Mouse (Mus musculus): Measurements from ENCODE around the gene Kcnd3. TPM values are rescaled to one million over a fixed set of nuclear protein-coding genes. Genes with fewer than 3 reads are reported as not detected.

The Kcnd3 gene
- polyA plus RNA-seq, 1 experiment from 2014 or later, result 1.1 TPM

DNA sequence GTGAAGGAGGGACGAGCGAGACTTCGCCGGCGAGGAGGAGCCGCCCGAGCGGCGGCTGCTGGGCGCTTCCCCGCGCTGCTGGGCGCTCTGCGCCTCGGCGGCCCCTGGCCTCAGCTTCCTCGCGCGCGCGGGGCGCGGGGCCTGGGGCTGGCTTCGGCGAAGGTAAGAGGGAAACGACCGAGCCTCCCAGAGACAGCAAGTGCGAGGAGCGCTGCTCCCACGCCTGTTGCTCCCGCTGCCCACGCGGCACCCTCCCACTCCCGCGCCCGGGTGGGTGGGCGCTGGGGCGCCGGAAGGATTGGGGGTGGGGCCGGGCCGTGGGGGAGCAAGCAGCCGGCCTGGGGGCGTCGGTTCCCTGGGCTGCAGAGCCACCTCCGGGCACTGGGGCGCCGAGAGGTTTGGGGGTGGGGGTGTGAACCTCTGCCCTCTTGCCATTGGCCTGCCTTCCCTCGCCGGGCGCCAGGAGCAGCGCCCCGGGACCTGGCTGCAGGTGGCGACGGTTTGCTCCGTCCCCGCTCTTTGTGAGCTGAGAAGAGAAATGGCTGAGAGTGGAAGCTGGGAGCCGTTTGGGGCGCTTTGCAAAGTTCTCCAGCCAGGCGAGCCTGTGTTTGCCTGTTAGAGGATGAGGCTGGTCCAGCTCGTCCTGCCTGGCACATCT is 555 bp downstream of the Kcnd3 start:
- peak overlapping the region; percentile 23 for H3K9ac ChIP-seq (ENCODE audit: low read depth, low read length)
- peaks cover 42% of the 10 kb centered on the region for H3K27me3 ChIP-seq (replicated peaks; ENCODE audit: control insufficient read depth, insufficient read depth, low read length)
- H3K4me3 ChIP-seq (ENCODE audit: low read depth, low read length), result peak overlapping the region; percentile 62
- WGBS, result 1% methylated on average over 39 of the region's 60 CpGs
- peak; percentile 41; the same call in 1 of the 2 replicates for ATAC-seq
- no peak; the same call in 1 of the 2 replicates for TF ChIP-seq CTCF (IDR thresholded peaks at IDR 0.05; ENCODE audit: low read depth)
- no peaks in the 10 kb centered on the region for H3K36me3 ChIP-seq (ENCODE audit: control insufficient read depth, insufficient read depth)
- peaks cover 4% of the 10 kb centered on the region; the same call in 1 of the 2 replicates for H3K4me1 ChIP-seq (replicated peaks; ENCODE audit: control insufficient read depth, insufficient read depth, low read length)
- H3K27ac ChIP-seq (ENCODE audit: low read depth, low read length), result no peak overlapping the region
- no peaks in the 10 kb centered on the region for H3K9me3 ChIP-seq (ENCODE audit: control insufficient read depth)
- H3K4me2 ChIP-seq (replicated peaks; ENCODE audit: low read depth), result peak overlapping the region; percentile 97

DNA sequence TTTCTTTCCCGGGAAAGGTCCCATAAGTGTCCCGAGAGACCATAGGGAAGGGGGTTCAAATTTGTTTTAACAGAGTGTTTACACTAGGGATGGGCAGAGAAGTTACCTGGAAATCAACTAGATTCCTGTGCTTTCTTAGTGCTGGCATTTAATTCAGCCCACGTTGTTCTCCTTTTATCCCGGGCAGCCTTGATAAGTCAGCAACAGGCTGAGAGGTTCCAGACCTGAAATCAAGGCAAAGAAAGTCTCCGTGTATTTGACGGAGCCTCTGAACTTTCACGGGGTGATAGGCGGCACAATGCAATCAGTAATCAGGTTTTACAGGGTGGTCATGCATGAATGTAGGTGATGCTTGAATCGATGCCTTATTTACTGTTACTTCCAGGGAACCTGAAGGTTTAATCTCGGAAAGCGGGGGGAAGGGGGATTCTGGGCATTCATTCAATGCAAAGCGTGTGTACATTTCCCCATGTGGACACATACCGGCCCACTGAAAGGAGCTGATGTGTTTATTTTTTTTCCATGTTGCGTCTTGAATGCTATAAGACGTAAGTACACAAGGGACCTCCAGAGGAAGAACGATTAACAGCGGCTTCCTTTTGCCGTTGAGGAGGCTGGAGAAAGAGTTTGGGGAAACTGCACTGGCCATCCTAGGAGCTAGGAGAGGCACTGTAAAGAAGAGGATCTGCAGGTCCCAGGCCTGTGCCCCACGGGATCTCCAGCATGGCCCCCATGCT is 1.3 kb downstream of the Kcnd3 start:
- peak overlapping the region; percentile 62 for H3K4me3 ChIP-seq (ENCODE audit: low read depth, low read length)
- peaks cover 4% of the 10 kb centered on the region; the same call in 1 of the 2 replicates for H3K4me1 ChIP-seq (replicated peaks; ENCODE audit: control insufficient read depth, insufficient read depth, low read length)
- H3K36me3 ChIP-seq (ENCODE audit: control insufficient read depth, insufficient read depth), result no peaks in the 10 kb centered on the region
- H3K27ac ChIP-seq (ENCODE audit: low read depth, low read length), result no peak overlapping the region
- TF ChIP-seq CTCF (IDR thresholded peaks at IDR 0.05; ENCODE audit: low read depth), result no peak
- H3K9ac ChIP-seq (ENCODE audit: low read depth, low read length), result no peak overlapping the region
- peaks cover 42% of the 10 kb centered on the region for H3K27me3 ChIP-seq (replicated peaks; ENCODE audit: control insufficient read depth, insufficient read depth, low read length)
- 1% methylated on average over 19 of the region's 19 CpGs for WGBS
- peak overlapping the region; percentile 97 for H3K4me2 ChIP-seq (replicated peaks; ENCODE audit: low read depth)
- H3K9me3 ChIP-seq (ENCODE audit: control insufficient read depth), result no peaks in the 10 kb centered on the region
- ATAC-seq, result no peak

DNA sequence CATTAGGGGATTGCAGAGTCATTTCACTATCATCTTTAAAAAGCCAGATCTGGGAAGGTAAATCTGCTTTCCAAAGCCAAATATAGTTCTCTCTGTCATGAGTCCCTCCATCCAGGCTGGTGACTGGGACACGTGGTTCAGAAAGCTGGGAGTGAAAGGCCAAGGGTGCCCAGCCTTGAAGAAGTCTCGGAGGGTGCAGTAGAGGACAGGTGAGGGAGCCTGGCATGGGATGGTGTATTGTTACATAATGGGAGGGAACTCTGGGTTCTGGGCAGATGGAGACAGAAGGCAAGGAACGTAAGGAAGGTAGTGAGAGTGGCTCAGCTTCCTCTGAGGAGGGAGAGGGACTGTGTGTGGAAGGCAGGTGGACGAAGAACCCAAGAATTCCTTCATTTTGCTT is 5.5 kb downstream of the Kcnd3 start:
- Histone ChIP-seq H3K27me3 (replicated peaks; ENCODE audit: control insufficient read depth, insufficient read depth, low read length) (peaks cover 23% of the 10 kb centered on the region), H3K4me1 (replicated peaks; ENCODE audit: control insufficient read depth, insufficient read depth, low read length) (peaks cover 2% of the 10 kb centered on the region; the same call in 1 of the 2 replicates), H3K9me3 (ENCODE audit: control insufficient read depth) (no peaks in the 10 kb centered on the region), H3K9ac (ENCODE audit: low read depth, low read length) (no peak overlapping the region), H3K4me2 (replicated peaks; ENCODE audit: low read depth) (no peak overlapping the region), H3K36me3 (ENCODE audit: control insufficient read depth, insufficient read depth) (no peaks in the 10 kb centered on the region), H3K27ac (ENCODE audit: low read depth, low read length) (no peak overlapping the region), H3K4me3 (ENCODE audit: low read depth, low read length) (no peak overlapping the region)
- no peak for ATAC-seq
- no peak for TF ChIP-seq CTCF (IDR thresholded peaks at IDR 0.05; ENCODE audit: low read depth)
- WGBS, result 82% methylated on average over 4 of the region's 4 CpGs

- H3K4me2 ChIP-seq (replicated peaks; ENCODE audit: low read depth), result no peak overlapping the region
- H3K36me3 ChIP-seq (ENCODE audit: control insufficient read depth, insufficient read depth), result no peaks in the 10 kb centered on the region
- TF ChIP-seq CTCF (IDR thresholded peaks at IDR 0.05; ENCODE audit: low read depth), result no peak
- no peaks in the 10 kb centered on the region for H3K27me3 ChIP-seq (replicated peaks; ENCODE audit: control insufficient read depth, insufficient read depth, low read length)
- H3K27ac ChIP-seq (ENCODE audit: low read depth, low read length), result no peak overlapping the region
- 66% methylated on average over 8 of the region's 8 CpGs for WGBS
- ATAC-seq, result no peak
- H3K9ac ChIP-seq (ENCODE audit: low read depth, low read length), result no peak overlapping the region
- no peaks in the 10 kb centered on the region for H3K9me3 ChIP-seq (ENCODE audit: control insufficient read depth)
- no peaks in the 10 kb centered on the region for H3K4me1 ChIP-seq (replicated peaks; ENCODE audit: control insufficient read depth, insufficient read depth, low read length)
- no peak overlapping the region for H3K4me3 ChIP-seq (ENCODE audit: low read depth, low read length)
Observed at GRCm38 (mm10) chr3:105466538-105466937, 14.4 kb downstream of the Kcnd3 start.

DNA sequence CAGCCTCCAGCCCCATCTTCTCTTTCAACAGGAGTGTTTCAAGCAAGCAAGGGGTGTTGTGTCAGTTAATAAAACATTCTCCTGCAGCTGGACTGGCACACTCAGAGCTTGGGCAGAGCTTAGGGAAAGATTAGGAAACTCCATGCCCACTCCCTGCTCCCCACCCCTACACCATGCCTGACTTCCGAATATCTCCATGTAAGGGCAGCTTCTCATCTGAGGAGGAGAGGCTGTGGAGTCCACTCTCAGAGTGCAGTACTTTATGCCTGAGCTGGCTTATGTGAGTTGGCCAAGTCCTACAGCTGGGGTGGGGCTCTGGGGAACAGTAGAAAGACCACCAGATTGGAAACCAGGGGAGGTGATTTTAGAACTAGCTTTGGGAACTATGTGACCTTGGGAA is 20.4 kb downstream of the Kcnd3 start:
- no peaks in the 10 kb centered on the region for H3K9me3 ChIP-seq (ENCODE audit: control insufficient read depth)
- TF ChIP-seq CTCF (IDR thresholded peaks at IDR 0.05; ENCODE audit: low read depth), result no peak
- H3K36me3 ChIP-seq (ENCODE audit: control insufficient read depth, insufficient read depth), result no peaks in the 10 kb centered on the region
- H3K4me1 ChIP-seq (replicated peaks; ENCODE audit: control insufficient read depth, insufficient read depth, low read length), result no peaks in the 10 kb centered on the region
- H3K27me3 ChIP-seq (replicated peaks; ENCODE audit: control insufficient read depth, insufficient read depth, low read length), result no peaks in the 10 kb centered on the region
- H3K9ac ChIP-seq (ENCODE audit: low read depth, low read length), result no peak overlapping the region
- 82% methylated on average over 1 of the region's 1 CpGs for WGBS
- H3K27ac ChIP-seq (ENCODE audit: low read depth, low read length), result no peak overlapping the region
- no peak overlapping the region for H3K4me3 ChIP-seq (ENCODE audit: low read depth, low read length)
- no peak for ATAC-seq
- H3K4me2 ChIP-seq (replicated peaks; ENCODE audit: low read depth), result no peak overlapping the region

- no peak overlapping the region for H3K4me2 ChIP-seq (replicated peaks; ENCODE audit: low read depth)
- no peak overlapping the region for H3K4me3 ChIP-seq (ENCODE audit: low read depth, low read length)
- no peaks in the 10 kb centered on the region for H3K4me1 ChIP-seq (replicated peaks; ENCODE audit: control insufficient read depth, insufficient read depth, low read length)
- no peak for TF ChIP-seq CTCF (IDR thresholded peaks at IDR 0.05; ENCODE audit: low read depth)
- H3K27me3 ChIP-seq (replicated peaks; ENCODE audit: control insufficient read depth, insufficient read depth, low read length), result no peaks in the 10 kb centered on the region
- ATAC-seq, result no peak
- H3K27ac ChIP-seq (ENCODE audit: low read depth, low read length), result no peak overlapping the region
- no peaks in the 10 kb centered on the region for H3K36me3 ChIP-seq (ENCODE audit: control insufficient read depth, insufficient read depth)
- H3K9me3 ChIP-seq (ENCODE audit: control insufficient read depth), result no peaks in the 10 kb centered on the region
- H3K9ac ChIP-seq (ENCODE audit: low read depth, low read length), result no peak overlapping the region
- 73% methylated on average over 1 of the region's 1 CpGs for WGBS
Observed at GRCm38 (mm10) chr3:105476408-105476807, 24.3 kb downstream of the Kcnd3 start.

All from intestine, postnatal 0 days (tissue).